Mouse (Mus musculus): ENCODE data around the gene Ntan1. TPM values are rescaled to one million over a fixed set of nuclear protein-coding genes. Genes with fewer than 3 reads are reported as not detected.
"Not testable (repeated sequence)": the region's sequence is repeated elsewhere in the genome, so short reads cannot be mapped to it uniquely, and the experiment has no call there.

Ntan1 gene
- 44.7 and 45.3 TPM in 2 replicates for polyA plus RNA-seq (2015; fragmentation: Nextera tagmentation; extraction: Ambion mirVana)

- Histone ChIP-seq H3K27me3 (no peaks in the 10 kb centered on the region), H3K4me3 (replicated peaks) (peak within 1 kb of the TSS; percentile 75), H3K4me1 (replicated peaks) (peaks cover 40% of the 10 kb centered on the region), H3K36me3 (peaks cover 13% of the 10 kb centered on the region), H3K4me2 (peak within 1 kb of the TSS; percentile 96), H3K9ac (peak within 1 kb of the TSS; percentile 80), H3K9me3 (replicated peaks) (no peaks in the 10 kb centered on the region), H3K27ac (peak within 1 kb of the TSS; percentile 76)
- ATAC-seq (ENCODE audit: low read depth), result peak; percentile 95
- WGBS (ENCODE audit: insufficient replicate concordance), result under 1% methylated on average over 58 of the region's 58 CpGs
- peak; percentile 95 for DNase-seq
These were observed at the start of gene Ntan1 for GRCm38 (mm10) chr16:13818560-13819393. Gene Ntan1, plus strand, starts transcription at chr16:13818845.

GRCm38 (mm10) chr16:13771603-13772002 lies 47.0 kb upstream of the Ntan1 start:
- H3K27ac ChIP-seq; H3K4me2 ChIP-seq; ATAC-seq (ENCODE audit: low read depth); H3K4me1 ChIP-seq (replicated peaks); H3K9me3 ChIP-seq (replicated peaks); H3K27me3 ChIP-seq; H3K36me3 ChIP-seq; DNase-seq; H3K4me3 ChIP-seq (replicated peaks); H3K9ac ChIP-seq: not testable (repeated sequence)
- 73% methylated on average over 4 of the region's 4 CpGs for WGBS (ENCODE audit: insufficient replicate concordance)

- 62% methylated on average over 5 of the region's 5 CpGs for WGBS (ENCODE audit: insufficient replicate concordance)
- H3K9ac ChIP-seq, result not testable (repeated sequence)
These were observed 46.6 kb upstream of the Ntan1 start for GRCm38 (mm10) chr16:13772051-13772450.

DNA sequence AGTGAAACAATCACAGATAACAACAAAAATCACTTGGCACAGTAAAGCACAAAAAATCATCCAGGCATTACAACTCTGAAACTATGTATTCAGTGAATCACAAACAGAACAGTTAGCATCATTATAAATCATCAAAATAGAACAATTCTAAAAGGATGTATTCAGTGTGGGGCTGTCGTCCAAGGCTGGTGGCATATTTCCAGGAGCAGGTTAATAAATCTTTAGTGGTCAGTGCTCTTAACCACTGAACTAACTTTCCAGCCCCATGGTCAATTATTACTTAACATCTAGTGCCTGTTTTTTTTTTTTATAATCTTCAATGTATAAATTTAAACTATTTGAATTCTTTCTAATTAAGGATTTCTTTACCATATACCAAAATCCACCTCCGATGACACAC lies 44.6 kb upstream of the Ntan1 start:
- WGBS (ENCODE audit: insufficient replicate concordance), result 70% methylated on average over 2 of the region's 2 CpGs
- H3K4me1 ChIP-seq (replicated peaks); H3K27ac ChIP-seq; H3K36me3 ChIP-seq; H3K9ac ChIP-seq; H3K4me2 ChIP-seq; H3K9me3 ChIP-seq (replicated peaks); DNase-seq; H3K4me3 ChIP-seq (replicated peaks); ATAC-seq (ENCODE audit: low read depth); H3K27me3 ChIP-seq: not testable (repeated sequence)

More at GRCm38 (mm10) chr16:13772051-13772450, 46.6 kb upstream of the Ntan1 start:
- H3K4me2 ChIP-seq; H3K27me3 ChIP-seq; H3K4me1 ChIP-seq (replicated peaks); ATAC-seq (ENCODE audit: low read depth); H3K27ac ChIP-seq; H3K4me3 ChIP-seq (replicated peaks); DNase-seq; H3K9me3 ChIP-seq (replicated peaks); H3K36me3 ChIP-seq: not testable (repeated sequence)

GRCm38 (mm10) chr16:13774651-13775050 lies 44.0 kb upstream of the Ntan1 start:
- ATAC-seq (ENCODE audit: low read depth), result not testable (repeated sequence)
- WGBS (ENCODE audit: insufficient replicate concordance), result 67% methylated on average over 3 of the region's 3 CpGs

DNA sequence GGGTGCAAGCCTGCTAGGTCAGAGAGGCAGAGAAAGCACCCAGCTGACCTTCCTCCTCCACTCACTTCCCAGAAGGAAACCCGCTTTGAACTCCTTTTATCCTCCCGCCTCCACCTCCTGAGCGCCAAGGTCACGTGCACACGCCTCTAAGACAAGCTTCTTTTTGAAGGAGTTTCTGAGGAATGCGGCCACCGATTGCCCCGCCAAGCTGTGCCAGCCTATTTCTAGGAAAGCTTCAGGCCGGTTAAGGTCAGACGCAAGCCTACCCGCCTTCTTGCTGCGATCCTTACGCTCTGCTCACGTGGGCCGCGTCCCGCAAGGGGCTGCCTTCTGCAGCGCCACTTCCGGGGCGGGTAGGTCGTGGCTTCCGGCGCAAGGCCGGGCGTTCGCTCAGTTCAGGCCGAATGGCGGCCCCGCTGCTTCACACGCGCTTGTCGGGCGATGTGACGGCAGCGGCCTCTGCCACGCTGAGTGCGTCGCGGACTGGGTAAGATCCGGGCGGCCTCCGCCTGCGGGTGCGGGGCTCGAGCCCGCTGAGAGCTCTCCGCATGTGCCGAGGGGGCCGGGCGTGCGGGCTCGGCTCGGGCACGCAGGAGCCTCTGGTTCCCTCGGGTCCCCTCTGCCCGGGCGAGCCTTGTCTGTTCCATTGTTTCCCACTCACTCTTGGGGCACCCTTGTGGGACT lies 38.1 kb upstream of the Ntan1 start, which contains the start of gene Rrn3:
Rrn3 (plus strand) TSS at position 356 of the 684 bp plus-strand sequence.
- Histone ChIP-seq H3K9ac (peak within 1 kb of the TSS; percentile 86), H3K36me3 (peaks cover 32% of the 10 kb centered on the region), H3K9me3 (replicated peaks) (0 out of 2 replicates have a peak, but pooled peaks cover 8% of the 10 kb centered on the region), H3K4me3 (replicated peaks) (peak within 1 kb of the TSS; percentile 84), H3K4me2 (peak within 1 kb of the TSS; percentile 80), H3K27ac (peak within 1 kb of the TSS; percentile 78), H3K27me3 (no peaks in the 10 kb centered on the region), H3K4me1 (replicated peaks) (peaks cover 22% of the 10 kb centered on the region)
- peak; percentile 81 for DNase-seq
- under 1% methylated on average over 57 of the region's 57 CpGs for WGBS (ENCODE audit: insufficient replicate concordance)
- peak; percentile 97 for ATAC-seq (ENCODE audit: low read depth)

More at GRCm38 (mm10) chr16:13774651-13775050, 44.0 kb upstream of the Ntan1 start:
- not testable (repeated sequence) for H3K4me2 ChIP-seq; DNase-seq; H3K27me3 ChIP-seq; H3K4me1 ChIP-seq (replicated peaks); H3K9ac ChIP-seq; H3K27ac ChIP-seq; H3K36me3 ChIP-seq; H3K9me3 ChIP-seq (replicated peaks); H3K4me3 ChIP-seq (replicated peaks)

DNA sequence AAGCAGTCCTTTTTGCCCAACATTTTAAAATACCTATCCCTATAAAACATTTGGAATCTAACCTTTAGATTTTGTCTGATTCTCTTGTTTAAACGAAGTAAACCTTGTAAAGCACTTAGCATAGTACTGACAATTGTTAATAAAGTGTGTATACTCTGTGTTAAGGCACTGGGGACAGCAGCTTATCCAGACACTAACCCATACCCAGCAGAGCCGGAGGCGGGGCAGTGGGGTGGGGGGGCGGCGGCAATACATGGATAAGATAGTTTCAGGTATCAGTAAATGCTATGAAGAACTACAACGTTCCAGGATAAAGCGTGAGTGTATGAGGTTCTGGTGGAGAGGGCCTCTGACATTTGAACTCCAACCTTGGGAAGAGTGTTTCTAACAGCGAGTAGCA lies 37.4 kb upstream of the Ntan1 start:
- 0 out of 2 replicates have a peak, but pooled peaks cover 8% of the 10 kb centered on the region for H3K9me3 ChIP-seq (replicated peaks)
- DNase-seq, result no peak
- peak overlapping the region; percentile 80 for H3K4me2 ChIP-seq
- peak overlapping the region; percentile 84 for H3K4me3 ChIP-seq (replicated peaks)
- WGBS (ENCODE audit: insufficient replicate concordance), result 13% methylated on average over 8 of the region's 8 CpGs
- peaks cover 40% of the 10 kb centered on the region for H3K36me3 ChIP-seq
- ATAC-seq (ENCODE audit: low read depth), result peak; percentile 59
- H3K27ac ChIP-seq, result no peak overlapping the region
- H3K27me3 ChIP-seq, result no peaks in the 10 kb centered on the region
- peak overlapping the region; percentile 86 for H3K9ac ChIP-seq
- peaks cover 22% of the 10 kb centered on the region for H3K4me1 ChIP-seq (replicated peaks)

- WGBS (ENCODE audit: insufficient replicate concordance), result 74% methylated on average over 3 of the region's 3 CpGs
- no peak overlapping the region for H3K9ac ChIP-seq
- ATAC-seq (ENCODE audit: low read depth) (no peak), DNase-seq (no peak)
- no peak overlapping the region for H3K27ac ChIP-seq
- H3K4me2 ChIP-seq, result no peak overlapping the region
- no peaks in the 10 kb centered on the region for H3K9me3 ChIP-seq (replicated peaks)
- no peak overlapping the region for H3K4me3 ChIP-seq (replicated peaks)
- peaks cover 14% of the 10 kb centered on the region for H3K4me1 ChIP-seq (replicated peaks)
- H3K36me3 ChIP-seq, result peaks cover 73% of the 10 kb centered on the region
- no peaks in the 10 kb centered on the region for H3K27me3 ChIP-seq
These were observed 32.7 kb upstream of the Ntan1 start for GRCm38 (mm10) chr16:13785932-13786331.

DNA sequence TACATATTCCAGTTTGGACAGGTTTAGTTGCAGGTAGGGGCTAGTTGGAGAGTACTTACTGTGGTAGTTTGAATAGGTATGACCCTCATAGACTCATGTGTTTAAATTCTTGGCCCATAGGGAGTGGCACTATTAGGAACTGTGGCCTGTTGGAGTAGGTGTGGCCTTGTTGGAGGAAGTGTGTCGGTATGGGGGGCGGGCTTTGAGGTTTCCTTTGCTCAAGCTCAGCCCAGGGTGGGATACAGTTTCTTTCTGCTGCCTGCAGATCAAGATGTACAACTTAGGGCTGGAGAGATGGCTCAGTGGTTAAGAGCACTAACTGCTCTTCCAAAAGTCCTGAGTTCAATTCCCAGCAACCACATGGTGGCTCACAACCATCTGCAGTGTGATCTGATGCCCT lies 25.2 kb upstream of the Ntan1 start:
- ATAC-seq (ENCODE audit: low read depth); H3K4me1 ChIP-seq (replicated peaks); H3K27me3 ChIP-seq; H3K27ac ChIP-seq; H3K4me2 ChIP-seq; H3K9me3 ChIP-seq (replicated peaks); H3K4me3 ChIP-seq (replicated peaks); DNase-seq; H3K9ac ChIP-seq: not testable (repeated sequence)
- 58% methylated on average over 2 of the region's 2 CpGs for WGBS (ENCODE audit: insufficient replicate concordance)
- H3K36me3 ChIP-seq, result peaks cover 91% of the 10 kb centered on the region

- ATAC-seq (ENCODE audit: low read depth) (no peak), DNase-seq (no peak)
- no peaks in the 10 kb centered on the region for H3K27me3 ChIP-seq
- no peaks in the 10 kb centered on the region for H3K9me3 ChIP-seq (replicated peaks)
- no peak overlapping the region for H3K4me3 ChIP-seq (replicated peaks)
- no peak overlapping the region for H3K27ac ChIP-seq
- H3K36me3 ChIP-seq, result peaks cover 90% of the 10 kb centered on the region
- H3K4me1 ChIP-seq (replicated peaks), result no peaks in the 10 kb centered on the region
- H3K4me2 ChIP-seq, result no peak overlapping the region
- 74% methylated on average over 5 of the region's 5 CpGs for WGBS (ENCODE audit: insufficient replicate concordance)
- H3K9ac ChIP-seq, result no peak overlapping the region
These were observed 21.9 kb upstream of the Ntan1 start for GRCm38 (mm10) chr16:13796746-13797175.

DNA sequence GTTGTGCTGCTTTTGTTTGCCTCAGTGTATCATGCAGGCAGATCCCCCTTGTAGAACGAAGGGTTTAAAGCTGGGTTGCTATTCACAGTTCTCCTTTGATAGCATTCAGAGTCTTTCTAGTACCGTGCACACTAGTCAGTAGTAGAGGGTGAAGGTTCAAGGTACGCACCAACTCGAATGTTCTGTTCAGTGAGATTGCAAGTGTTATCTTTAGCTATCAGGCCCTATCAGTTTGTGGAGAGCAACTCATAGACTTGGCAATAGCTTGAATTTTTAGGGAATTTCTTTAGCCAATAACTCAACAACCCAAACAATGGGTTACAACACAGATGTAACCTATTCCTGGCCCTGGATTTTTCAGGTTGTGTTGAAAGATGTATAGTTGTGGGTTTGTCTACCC lies 17.4 kb upstream of the Ntan1 start:
- Histone ChIP-seq H3K9me3 (replicated peaks) (no peaks in the 10 kb centered on the region), H3K36me3 (peaks cover 88% of the 10 kb centered on the region), H3K9ac (no peak overlapping the region), H3K4me2 (no peak overlapping the region), H3K4me3 (replicated peaks) (no peak overlapping the region), H3K27me3 (no peaks in the 10 kb centered on the region), H3K4me1 (replicated peaks) (no peaks in the 10 kb centered on the region), H3K27ac (no peak overlapping the region)
- ATAC-seq (ENCODE audit: low read depth) (no peak), DNase-seq (no peak)
- WGBS (ENCODE audit: insufficient replicate concordance), result 68% methylated on average over 4 of the region's 4 CpGs

Data from liver, embryonic 13.5 days (tissue).